Mouse (Mus musculus) liver, embryonic 14.5 days (tissue): ENCODE data around the gene Mfsd1.

ENCODE experiments used
- CTCF ChIP-seq: IDR thresholded peaks from 2 replicates; pipeline ENCODE4 v1.5.1; 2016; ENCODE audit warnings: antibody characterized with exemption, low read depth, control low read depth
- EP300 ChIP-seq: IDR thresholded peaks from 2 replicates; pipeline ENCODE4 v1.6.1; 2016; ENCODE audit warnings: antibody characterized with exemption, low read depth

- TF ChIP-seq CTCF (no peak), EP300 (no peak)
Measured at GRCm38 (mm10) chr3:67583125-67583845, 744 bp downstream of the Mfsd1 start.
